Mouse (Mus musculus) gastrocnemius, adult 8-10 months (tissue): ENCODE measurements around the gene Npnt. TPM values are rescaled to one million over a fixed set of nuclear protein-coding genes. Genes with fewer than 3 reads are reported as not detected.

Experiments used
- DNase-seq, 2 experiments: peaks; one replicate each; pipeline ENCODE4 v3.0.0; 2022; ENCODE audit warnings: low spot score in 2 of 2
- total RNA-seq, 4 experiments: library from RNA; stranded (reverse); gene quantifications; 2 replicates each; pipeline ENCODE4 v1.2.4; 2022

Npnt gene
- total RNA-seq, 4 experiments from 2014 or later: 1.1 to 6.7 (median 3.8) TPM

- no peak for DNase-seq
These were observed 56.4 kb downstream of the Npnt start for GRCm38 (mm10) chr3:132893676-132894075.

GRCm38 (mm10) chr3:132893044-132893443 lies 57.0 kb downstream of the Npnt start:
- no peak for DNase-seq

- DNase-seq: no peak
These were observed 57.6 kb downstream of the Npnt start for GRCm38 (mm10) chr3:132892481-132892880.

- DNase-seq: no peak
These were observed 62.8 kb downstream of the Npnt start for GRCm38 (mm10) chr3:132887074-132887848.

GRCm38 (mm10) chr3:132886419-132887050 lies 63.6 kb downstream of the Npnt start:
- DNase-seq: no peak

GRCm38 (mm10) chr3:132884459-132884858 lies 65.6 kb downstream of the Npnt start:
- no peak for DNase-seq

GRCm38 (mm10) chr3:132883256-132883655 lies 66.8 kb downstream of the Npnt start:
- no peak for DNase-seq

- no peak for DNase-seq
These were observed 69.3 kb downstream of the Npnt start for GRCm38 (mm10) chr3:132880826-132881225.

- DNase-seq: no peak
These were observed 69.7 kb downstream of the Npnt start for GRCm38 (mm10) chr3:132880361-132880760.

GRCm38 (mm10) chr3:132876933-132877676 lies 73.0 kb downstream of the Npnt start:
- no peak for DNase-seq

- DNase-seq: no peak
These were observed 73.9 kb downstream of the Npnt start for GRCm38 (mm10) chr3:132876011-132876708.

GRCm38 (mm10) chr3:132873251-132873650 lies 76.8 kb downstream of the Npnt start:
- DNase-seq: no peak

- no peak for DNase-seq
These were observed 78.7 kb downstream of the Npnt start for GRCm38 (mm10) chr3:132871318-132871904.

GRCm38 (mm10) chr3:132870079-132870478 lies 80.0 kb downstream of the Npnt start:
- no peak for DNase-seq

GRCm38 (mm10) chr3:132868838-132869237 lies 81.3 kb downstream of the Npnt start:
- DNase-seq: no peak

- no peak for DNase-seq
These were observed 83.1 kb downstream of the Npnt start for GRCm38 (mm10) chr3:132866984-132867383.

- no peak for DNase-seq
These were observed 84.5 kb downstream of the Npnt start for GRCm38 (mm10) chr3:132865596-132865995.

- no peak for DNase-seq
These were observed 85.1 kb downstream of the Npnt start for GRCm38 (mm10) chr3:132864986-132865385.

- DNase-seq: no peak
These were observed 85.7 kb downstream of the Npnt start for GRCm38 (mm10) chr3:132864329-132864919.

- DNase-seq: no peak
These were observed 86.2 kb downstream of the Npnt start for GRCm38 (mm10) chr3:132863843-132864242.

GRCm38 (mm10) chr3:132860796-132861195 lies 89.3 kb downstream of the Npnt start:
- DNase-seq: no peak
